Mouse (Mus musculus) urinary bladder, adult 18-20 months (tissue): ENCODE data around the gene Epor.
A peak's percentile ranks its signal among the peaks of the same experiment; 100 is the strongest.

Experiments used
- DNase-seq, 2 experiments: peaks; one replicate each; pipeline ENCODE4 v3.0.0; 2022; ENCODE audit warnings: low spot score in 2 of 2, mixed read lengths in 2 of 2

Epor gene

DNA sequence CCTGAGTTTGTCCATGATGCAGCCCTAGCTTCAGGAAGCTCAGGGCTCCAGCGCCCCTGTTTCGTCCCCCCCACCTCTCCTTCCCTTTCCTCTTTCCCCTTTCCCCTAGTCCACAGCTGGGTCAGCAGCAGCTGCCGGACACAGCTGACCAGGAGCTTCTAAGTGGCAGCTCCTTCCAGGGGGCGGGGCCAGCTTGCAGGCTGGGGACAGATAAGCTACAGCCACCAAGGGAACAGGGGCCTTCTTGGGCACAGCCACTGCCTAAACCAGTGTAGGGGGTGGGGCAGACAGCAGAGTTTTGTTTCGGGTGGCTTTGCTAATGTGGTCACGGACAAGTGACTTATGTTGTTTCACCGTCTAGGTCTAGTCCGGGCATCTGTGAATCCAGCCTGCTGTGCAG, at the start of gene Epor:
Epor (minus strand) TSS at position 90 of the 400 bp plus-strand sequence.
- DNase-seq = no peak

DNA sequence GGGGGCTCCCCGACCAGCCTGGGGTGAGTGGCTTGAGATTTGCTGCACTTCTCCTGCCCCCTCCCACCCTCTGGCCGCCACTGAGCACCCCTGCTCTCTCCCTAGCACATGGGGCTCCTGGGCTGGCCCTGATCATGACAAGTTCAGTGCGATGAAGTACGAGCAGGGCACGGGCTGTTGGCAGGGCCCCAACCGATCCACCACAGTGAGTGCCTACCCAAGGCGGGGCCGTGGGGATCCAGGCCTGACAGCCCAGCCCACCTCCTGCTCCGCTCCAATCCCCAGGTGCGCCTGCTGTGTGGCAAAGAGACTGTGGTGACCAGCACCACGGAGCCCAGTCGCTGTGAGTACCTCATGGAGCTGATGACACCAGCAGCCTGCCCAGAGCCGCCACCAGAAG, 49.4 kb upstream of the Epor start:
- DNase-seq = no peak

DNA sequence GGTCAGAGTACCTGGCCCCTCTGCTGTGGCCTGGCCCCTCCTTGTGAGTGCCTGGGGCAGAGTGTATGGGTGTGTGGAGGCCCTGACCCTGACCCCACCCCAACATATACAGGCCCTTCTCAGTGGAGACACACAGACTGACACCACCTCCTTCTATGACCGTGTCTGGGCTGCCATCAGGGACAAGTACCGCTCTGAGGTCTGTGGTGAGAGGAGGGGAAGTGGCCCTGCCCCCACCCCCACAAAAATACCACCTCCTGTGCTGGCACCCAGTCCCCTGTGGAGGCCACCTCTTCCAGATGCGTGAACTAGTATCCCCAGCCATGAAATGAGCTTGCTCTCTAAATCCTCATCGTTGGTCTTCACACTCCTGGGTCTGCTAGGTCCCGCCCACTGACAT, 47.7 kb upstream of the Epor start:
- no peak for DNase-seq

DNA sequence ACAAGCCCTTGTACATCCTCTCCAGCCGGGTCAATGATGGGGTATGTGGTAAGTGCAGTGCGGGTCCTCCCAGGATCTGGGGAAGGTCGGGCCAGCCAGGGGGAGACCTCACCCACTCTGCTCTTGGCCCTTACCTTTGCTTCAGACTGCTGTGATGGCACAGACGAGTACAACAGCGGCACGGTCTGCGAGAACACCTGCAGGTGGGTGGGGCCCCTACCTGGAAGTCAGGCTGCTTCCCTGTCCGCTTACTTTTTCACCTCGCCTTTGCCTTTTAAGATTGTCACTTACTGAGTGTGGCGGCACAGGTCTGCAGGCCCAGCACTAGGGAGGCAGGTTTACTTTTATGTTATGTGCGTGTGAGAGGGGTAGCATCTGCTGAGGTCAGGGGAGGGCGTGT, 41.2 kb upstream of the Epor start:
- no peak for DNase-seq

DNA sequence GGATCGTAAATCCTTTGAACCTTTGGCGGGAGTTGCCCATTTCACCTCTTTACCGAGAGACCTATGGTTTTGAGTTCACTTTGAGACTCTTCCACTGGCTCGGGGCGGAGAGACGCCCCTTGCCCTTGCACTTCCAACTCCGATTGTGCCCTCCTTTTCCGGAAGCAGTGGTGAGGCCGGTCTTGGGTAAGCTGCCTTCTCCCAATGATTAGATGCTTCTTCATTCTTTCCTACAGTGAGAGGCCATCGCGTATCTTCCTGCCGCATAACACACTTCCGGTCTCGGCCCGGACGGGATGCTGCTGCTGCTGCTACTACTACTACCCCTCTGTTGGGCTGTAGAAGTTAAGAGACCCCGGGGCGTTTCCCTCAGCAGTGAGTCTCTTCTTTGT, 39.9 kb upstream of the Epor start:
- DNase-seq = no peak

DNA sequence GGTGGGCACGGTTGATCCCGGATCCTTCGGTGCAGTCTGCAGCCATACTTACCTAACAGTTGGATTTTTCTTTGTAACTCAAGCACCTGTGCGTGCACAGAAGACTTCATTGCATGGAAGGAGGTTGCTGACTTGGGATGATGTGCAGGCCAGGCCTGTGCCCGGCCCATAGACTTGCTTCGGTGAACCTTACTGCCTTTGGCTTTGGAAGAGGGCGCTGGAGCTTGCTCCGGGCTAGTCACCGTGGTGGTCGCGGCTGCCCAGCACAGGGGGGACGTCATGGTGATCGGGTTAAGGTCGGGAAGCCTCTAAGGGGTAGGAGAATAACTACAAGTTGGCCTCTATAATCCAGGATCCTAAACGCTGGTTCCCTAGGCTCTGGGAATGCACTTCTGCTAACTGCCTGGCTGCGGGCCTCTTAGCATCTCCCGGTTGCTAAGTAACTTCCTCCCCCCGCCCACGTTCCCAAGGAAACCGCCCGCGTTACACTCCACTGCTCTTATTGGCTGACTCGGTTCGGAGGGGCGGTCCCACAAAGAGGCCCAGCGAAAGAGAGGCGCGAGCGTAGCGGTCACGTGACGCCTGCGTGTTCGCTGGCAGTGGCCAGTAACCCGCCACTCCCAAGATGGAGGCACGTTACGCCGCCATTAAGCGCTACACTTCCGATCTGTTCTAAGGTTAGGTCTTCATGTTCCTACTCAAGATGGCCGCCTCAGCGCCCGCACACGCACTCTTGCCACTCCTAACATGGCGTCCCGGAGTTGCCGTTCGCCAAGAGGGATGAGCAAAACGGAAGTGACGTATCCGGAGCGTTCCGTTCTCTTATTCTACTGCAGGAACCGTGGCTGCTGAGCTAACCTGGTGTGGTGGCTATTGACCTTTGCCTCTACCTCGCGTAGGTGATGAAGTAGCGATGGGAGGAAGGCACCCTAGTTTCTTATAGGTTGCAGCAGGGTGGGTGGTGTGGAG, 39.2 kb upstream of the Epor start, which contains the start of the genes Ccdc151 and Prkcsh:
Ccdc151 (minus strand) TSS at position 441 of the 969 bp plus-strand sequence.
Prkcsh (plus strand) TSS at position 613 of the 969 bp plus-strand sequence.
- DNase-seq = peak; percentile 94 to 99

DNA sequence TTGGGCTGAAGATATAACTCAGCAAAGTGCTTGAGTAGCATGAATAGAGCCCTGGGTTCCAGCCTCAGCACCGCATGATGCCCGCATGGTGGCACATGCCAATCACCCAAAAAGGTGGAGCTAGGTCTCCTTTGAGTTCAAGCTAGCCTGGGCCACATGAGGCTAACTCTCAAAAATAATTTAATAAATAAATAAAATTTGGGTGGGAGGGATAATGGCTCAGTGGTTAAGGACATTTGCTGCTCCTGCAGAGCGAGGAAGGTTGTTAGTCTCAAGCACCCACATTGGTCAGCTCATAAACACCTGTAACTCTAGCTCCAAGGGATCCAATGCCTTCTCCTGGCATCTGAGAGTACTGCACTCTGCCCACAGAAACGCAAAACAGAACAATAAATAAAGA, 38.3 kb upstream of the Epor start:
- DNase-seq = no peak

DNA sequence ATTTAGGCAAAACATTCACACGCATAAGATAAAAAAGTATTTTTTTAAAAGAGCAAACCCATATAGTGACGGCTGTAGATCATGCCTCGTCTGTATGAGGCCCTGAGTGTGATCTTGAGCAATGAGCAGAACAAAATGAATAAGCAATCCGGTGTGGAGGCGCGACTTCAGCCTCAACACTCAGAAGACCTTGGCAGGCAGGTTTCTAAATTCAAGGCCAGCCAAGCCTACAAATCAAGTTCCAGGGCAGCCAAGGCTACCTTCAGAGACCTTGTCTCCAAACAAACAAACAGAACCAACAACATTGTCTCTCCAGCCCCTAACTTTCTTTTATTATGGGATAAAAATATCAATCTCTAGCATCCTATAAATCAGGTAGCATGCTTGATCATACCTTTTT, 37.0 kb upstream of the Epor start:
- no peak for DNase-seq

DNA sequence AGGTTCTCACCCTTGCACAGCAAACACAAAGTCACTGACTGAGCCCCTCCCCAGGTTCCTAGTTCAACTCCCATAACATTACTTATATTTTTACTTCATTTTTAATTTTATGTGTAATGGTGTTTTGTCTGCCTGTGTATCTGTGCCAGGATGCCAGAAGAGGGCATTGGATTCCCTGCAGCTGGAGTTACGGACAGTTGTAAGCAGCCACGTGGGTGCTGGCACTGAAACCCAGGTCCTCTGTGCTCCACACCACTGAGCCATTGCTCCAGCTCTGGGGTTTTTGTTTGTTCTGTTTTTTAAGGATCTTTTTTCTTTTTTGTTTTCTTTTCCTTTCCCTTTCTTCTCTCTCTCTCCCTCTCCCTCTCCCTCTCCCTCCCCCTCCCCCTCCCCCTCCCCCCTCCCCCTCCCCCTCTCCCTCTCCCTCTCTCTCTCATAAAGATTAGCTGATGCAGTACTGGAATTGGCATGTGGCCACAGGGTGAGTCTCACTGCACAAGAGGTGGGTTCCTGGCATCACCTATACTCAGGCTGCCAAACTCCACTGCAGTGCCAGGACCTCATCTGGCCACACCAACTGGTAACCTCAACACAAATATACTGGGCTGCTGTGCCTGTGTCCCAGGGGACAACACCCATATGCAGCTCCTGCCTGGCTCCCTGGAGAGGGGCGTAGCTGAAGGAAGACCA, 33.0 kb upstream of the Epor start:
- no peak for DNase-seq

DNA sequence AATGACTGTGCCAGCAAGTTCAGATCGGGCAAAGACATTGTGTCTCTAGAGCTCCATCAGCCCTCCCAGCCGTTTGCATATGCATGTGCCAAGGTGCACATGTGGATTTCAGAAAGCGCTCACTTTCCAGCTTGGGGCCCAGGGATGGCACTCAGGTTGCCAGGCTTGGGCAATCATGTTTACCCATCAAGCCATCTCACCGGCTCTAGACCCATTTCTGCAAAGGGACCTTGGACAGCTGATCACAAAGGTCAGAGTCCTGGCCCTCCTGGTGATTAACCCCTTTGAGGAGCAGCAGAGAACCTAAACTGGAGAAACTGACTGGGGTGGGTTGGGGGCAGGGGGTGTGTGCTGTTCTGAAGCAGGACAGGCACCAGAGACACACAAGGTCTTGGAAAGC, 28.9 kb upstream of the Epor start:
- no peak for DNase-seq

DNA sequence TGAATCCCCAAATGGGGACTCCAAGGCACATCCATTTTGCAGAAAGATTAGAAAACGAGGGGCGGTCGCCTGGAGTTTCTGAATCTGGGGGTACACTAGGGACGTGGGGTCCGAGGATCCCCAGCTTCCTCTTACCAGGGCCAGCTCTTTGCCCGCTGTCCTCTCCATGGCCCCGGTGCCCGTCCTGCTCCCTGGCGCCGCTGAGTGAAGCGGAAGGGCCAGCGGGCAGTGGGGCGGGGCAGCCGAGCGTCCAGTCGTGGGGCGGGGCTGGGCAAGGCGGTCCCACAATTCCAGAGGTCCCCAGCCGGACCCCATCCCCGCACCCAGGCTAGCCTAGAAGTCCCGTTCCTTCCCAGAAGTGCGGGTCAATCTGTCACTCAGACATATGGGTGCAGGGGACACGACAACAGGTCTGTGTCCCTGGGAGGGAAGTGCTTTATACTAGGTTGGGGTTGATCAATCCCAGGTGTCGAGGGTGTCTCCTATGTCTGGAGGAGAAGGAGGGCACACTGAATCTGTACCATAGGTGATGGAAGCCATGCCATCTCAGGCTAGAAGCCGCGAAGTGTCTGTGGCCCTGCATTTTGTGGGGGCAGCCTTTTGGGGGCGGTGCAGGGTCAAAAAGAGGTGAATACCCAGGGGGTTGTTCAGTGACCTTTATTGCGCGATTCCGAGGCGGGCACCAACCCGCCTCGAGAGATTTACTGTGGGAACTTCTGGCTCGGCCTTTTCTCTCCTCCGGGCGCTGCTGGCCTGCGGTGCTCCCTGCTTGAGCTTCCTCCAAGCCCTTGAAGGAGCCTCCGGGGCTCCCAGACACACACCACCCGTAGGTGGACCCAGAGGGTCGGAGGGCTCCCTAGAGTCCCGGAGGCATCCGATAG, 26.2 kb upstream of the Epor start, which contains the start of gene Rgl3:
Rgl3 (minus strand) TSS at position 217 of the 881 bp plus-strand sequence.
- DNase-seq = peak; percentile 61 to 76

DNA sequence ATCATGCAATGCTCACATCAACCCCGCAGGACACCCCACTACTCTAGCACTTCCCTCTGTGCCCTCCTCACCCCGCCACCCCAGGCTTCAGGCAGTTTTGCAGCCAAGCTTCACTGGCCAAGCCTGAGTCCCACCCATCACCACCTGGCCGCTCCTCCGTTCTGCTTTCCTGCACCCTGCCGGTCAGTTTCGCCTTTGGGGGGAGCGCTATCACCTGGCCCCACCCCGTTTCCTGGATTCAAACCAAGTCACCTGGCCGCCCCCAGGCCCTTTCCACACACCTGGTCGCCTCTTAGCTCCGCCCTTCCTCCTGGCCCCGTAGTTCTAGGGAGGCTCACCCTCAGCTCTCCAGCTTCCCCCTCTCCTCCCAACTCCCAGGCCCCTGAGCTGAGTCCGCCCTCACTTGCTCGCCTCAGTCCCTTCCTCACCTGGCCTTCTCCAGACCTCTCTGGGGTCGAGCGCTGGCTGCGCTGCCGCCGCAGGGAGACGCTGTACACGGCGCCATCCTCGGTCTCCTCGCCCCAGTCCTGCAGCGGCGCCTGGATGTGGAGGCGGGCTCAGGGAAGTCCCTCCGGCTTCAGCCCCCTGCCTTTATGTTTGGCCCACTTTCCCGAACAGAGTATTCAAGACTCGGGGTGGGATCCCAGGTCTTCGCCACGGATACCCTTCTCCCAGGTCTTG, 25.3 kb upstream of the Epor start:
- DNase-seq = peak; percentile 13 to 51

DNA sequence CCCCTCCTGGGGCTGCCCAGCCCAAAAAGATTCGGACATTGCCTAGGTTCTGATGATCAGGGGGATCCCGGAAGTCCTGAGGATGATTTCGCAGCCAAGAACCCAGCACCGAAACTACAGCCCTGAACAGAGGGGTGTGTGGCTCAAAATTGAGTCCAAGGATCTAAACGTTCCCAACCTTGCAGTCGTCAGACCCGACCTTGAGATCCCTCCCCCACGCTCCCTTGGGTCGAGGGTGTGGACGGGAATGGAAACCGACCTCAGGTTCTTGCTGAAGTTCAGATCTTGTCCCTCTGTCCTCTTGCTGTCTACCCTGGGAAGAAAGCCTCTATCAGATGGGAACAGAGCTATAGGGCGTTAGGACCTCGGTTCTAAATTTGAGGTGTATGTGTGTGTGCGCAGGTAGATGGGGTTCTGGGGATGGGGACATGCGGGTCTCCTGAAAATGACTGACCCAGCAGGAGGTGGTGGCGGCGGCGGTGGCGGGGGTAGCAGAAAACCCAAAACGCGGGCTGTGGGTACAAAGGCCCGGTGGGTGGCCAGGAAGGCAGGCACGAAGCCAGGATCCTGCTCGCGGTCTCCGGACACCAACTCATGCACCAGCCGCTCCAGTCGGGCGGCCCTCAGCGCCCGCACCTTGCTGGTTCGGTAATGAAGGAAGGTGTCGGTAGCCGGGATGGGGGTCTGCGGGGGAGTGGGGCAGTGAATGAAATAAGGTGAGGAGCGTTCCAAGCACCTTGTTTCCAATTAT, 24.5 kb upstream of the Epor start:
- DNase-seq = no peak

DNA sequence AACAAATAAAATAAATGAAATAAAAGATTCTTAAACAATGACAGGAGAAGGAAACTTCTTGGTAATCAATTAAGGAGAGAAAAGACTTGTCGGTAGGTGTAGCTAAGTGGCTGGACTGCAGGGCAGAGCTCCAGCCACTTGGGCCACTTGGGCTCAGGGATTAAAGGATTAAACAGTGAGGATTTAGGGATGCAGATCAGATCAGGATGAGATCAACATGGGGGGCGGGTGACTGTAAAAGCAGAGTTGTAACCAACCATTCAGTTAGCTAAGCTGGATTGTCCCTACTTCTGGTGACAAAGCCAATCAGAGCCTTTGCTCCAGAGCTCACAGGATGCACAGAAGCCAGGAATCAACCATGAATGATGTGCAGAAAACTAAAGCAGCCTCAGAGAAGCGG, 20.6 kb upstream of the Epor start:
- no peak for DNase-seq

DNA sequence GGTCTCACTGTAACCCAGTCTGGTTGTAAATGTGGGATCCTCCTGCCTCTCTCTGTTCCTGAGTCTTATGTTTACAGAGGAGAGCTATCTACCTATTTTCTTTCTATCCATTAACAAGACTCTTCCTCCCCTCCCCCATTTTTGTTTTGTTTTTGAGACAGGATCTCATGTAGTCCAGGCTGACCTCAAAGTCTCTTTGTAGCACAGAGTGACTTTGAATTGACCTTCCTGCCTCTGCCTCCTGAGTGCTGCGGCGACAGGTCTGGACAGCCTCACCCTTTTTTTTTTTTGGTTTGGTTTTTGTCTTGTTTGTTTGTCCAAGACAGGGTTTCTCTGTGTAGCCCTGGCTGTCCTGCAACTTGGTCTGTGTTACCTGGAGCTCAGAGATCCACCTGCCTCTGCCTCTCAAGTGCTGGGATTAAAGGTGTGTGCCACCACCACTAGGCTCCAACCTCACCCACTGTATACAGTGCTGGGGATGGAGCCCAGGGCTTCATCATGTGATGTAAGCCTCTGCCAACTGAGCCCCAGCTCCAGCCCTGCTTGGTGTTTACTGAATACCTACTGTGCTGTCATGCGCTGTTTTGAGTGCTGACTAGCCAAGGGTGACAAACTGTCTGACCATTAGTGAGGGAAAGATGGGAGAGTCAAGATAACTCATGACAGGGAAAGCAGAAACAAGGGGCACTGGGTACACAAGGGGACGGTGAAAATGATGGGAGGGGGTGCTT, 15.3 kb upstream of the Epor start:
- DNase-seq = no peak

DNA sequence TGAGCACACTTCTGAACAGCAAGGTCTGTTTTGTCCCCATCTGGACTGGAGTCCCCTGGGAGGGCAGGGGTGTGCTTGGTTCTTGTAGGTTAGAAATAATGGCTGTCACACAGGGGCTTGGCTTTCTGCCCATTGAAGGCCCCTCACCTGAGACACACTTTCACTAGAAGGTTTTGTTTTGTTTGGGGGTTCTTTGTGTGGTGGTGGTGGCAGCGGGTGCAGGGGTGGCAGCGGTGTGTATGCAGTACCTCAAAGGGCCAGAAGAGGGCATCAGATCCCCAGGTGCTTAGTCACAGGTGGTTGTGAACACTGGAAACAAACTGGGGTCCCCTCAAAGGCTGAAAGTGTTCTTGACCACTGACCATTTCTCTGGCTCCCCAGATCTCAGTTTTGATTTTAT, 14.7 kb upstream of the Epor start:
- DNase-seq = no peak

DNA sequence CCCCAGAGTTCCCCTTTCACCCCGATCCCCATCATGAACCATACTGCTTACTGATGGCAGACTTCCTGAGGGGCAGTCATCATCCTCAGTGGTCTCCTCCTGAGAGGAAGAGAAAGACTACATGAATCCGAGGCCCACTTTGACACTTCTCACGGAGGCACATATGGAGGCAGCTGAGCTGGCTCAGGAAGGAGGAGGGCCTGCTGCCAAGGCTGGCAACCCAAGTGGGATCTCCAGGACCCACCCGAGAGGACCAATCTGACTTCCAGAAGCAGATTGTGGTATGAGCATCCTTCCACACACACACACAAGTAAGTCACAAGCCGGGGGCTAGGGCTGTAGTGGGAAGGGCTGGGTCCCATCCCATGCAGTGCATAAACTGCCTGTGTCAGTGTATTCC, 14.0 kb upstream of the Epor start:
- DNase-seq = no peak

DNA sequence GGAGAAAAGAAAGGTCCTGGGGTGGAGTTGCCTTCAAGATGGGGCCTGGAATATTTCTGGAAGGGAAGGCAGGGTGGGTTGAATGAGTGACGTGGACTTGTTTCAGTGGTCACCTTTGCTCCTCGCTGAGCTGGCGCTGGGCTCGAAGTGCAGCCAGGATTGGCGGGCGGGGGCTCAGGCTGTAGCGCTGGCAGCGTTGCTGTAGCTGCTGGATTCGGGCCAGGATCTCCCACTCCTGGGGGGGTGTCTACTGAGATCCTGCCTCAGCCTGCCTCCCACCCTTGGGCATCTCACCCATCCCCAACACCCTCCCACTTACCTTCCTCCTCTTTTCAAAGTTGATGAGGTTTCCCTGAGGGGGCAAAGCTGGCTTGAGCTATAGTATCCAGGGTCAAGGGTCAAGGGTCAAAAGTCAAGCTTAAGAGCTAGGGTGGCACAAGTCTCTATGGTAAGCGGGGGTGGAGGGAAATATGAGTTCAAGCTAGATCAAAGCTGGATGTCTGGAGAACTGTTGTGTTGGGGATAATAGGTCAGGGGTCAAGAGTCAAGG, 13.4 kb upstream of the Epor start:
- no peak for DNase-seq

DNA sequence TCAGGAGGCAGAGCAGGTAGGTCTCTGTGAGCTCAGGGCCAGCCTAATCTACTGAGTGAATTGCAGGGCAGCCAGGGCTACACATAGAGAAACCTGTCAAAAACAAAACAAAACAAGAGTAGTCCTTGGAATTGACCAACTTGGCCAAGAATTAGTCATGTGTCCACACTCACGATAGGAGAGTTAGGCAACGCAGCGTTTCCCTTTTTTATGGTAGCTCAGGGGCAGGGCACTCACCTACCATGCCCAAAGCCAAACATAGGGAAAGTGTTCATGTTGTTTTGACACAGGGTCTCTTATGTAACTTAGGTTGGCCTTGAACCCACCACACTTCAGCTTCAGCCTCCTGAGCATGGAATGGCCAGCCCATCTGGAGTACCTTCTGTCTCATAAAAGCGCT, 6.0 kb upstream of the Epor start:
- no peak for DNase-seq
